Mouse (Mus musculus) natural killer cell, adult 2 months (primary cell): ENCODE measurements around the gene Gcsh.

Experiments used
- DNase-seq, 2 experiments: peaks; one replicate each; pipeline ENCODE4 v3.0.0; 2022; ENCODE audit warnings: low spot score in 2 of 2

Gcsh gene

GRCm38 (mm10) chr8:116993095-116993867, at the start of gene Gcsh:
Gene Gcsh, minus strand, starts transcription at chr8:116993537.
- DNase-seq, result peak; percentile 95 to 97

GRCm38 (mm10) chr8:117039843-117040242, 46.5 kb upstream of the Gcsh start:
- DNase-seq, result no peak

GRCm38 (mm10) chr8:117037374-117037935, 44.1 kb upstream of the Gcsh start:
- DNase-seq, result no peak

GRCm38 (mm10) chr8:117033393-117033792, 40.1 kb upstream of the Gcsh start:
- DNase-seq, result peak; percentile 52 to 67

GRCm38 (mm10) chr8:117032609-117033008, 39.3 kb upstream of the Gcsh start:
- peak in 1 of 2 experiments; percentile 36 for DNase-seq

GRCm38 (mm10) chr8:117031476-117031875, 38.1 kb upstream of the Gcsh start:
- DNase-seq, result no peak

GRCm38 (mm10) chr8:117028686-117029085, 35.3 kb upstream of the Gcsh start:
- DNase-seq, result no peak

GRCm38 (mm10) chr8:117027601-117028000, 34.3 kb upstream of the Gcsh start:
- no peak for DNase-seq

- DNase-seq, result no peak
Measured at GRCm38 (mm10) chr8:117022297-117022993, 29.1 kb upstream of the Gcsh start.

GRCm38 (mm10) chr8:117019323-117020275, 26.3 kb upstream of the Gcsh start:
- DNase-seq, result no peak

GRCm38 (mm10) chr8:117017896-117018295, 24.6 kb upstream of the Gcsh start:
- DNase-seq, result no peak

GRCm38 (mm10) chr8:117017006-117017405, 23.7 kb upstream of the Gcsh start:
- no peak for DNase-seq

- DNase-seq, result no peak
Measured at GRCm38 (mm10) chr8:117015670-117016069, 22.3 kb upstream of the Gcsh start.

GRCm38 (mm10) chr8:117011366-117011765, 18.0 kb upstream of the Gcsh start:
- peak in 1 of 2 experiments; percentile 34 for DNase-seq

GRCm38 (mm10) chr8:116994016-116994716, 829 bp upstream of the Gcsh start:
- no peak for DNase-seq

- no peak for DNase-seq
Measured at GRCm38 (mm10) chr8:116992176-116992971, 963 bp downstream of the Gcsh start.

GRCm38 (mm10) chr8:116991241-116991640, 2.1 kb downstream of the Gcsh start:
- DNase-seq, result no peak

- DNase-seq, result no peak
Measured at GRCm38 (mm10) chr8:116989842-116990241, 3.5 kb downstream of the Gcsh start.

GRCm38 (mm10) chr8:116980117-116980516, 13.2 kb downstream of the Gcsh start:
- peak; percentile 58 to 72 for DNase-seq

GRCm38 (mm10) chr8:116978631-116979256, 14.6 kb downstream of the Gcsh start, which contains the start of gene 1700030J22Rik:
Gene 1700030J22Rik, minus strand, starts transcription at chr8:116978959.
- DNase-seq, result peak; percentile 99
